Mouse (Mus musculus) spleen, adult 2 months (tissue): ENCODE results near the gene Hoxd8.

ENCODE experiments used
- CTCF ChIP-seq: fragments of 200-500 bp; IDR thresholded peaks from 2 replicates; pipeline ENCODE4 v1.5.1; 2011; ENCODE audit warnings: mild to moderate bottlenecking, inconsistent platforms; ENCODE audit not compliant: insufficient read depth, insufficient read length, insufficient replicate concordance; ENCODE audit errors: extremely low read depth
- POLR2A ChIP-seq: fragments of 200-500 bp; IDR thresholded peaks from 2 replicates; pipeline ENCODE4 v1.6.1; 2011; ENCODE audit warnings: low read depth, low read length, inconsistent platforms

DNA sequence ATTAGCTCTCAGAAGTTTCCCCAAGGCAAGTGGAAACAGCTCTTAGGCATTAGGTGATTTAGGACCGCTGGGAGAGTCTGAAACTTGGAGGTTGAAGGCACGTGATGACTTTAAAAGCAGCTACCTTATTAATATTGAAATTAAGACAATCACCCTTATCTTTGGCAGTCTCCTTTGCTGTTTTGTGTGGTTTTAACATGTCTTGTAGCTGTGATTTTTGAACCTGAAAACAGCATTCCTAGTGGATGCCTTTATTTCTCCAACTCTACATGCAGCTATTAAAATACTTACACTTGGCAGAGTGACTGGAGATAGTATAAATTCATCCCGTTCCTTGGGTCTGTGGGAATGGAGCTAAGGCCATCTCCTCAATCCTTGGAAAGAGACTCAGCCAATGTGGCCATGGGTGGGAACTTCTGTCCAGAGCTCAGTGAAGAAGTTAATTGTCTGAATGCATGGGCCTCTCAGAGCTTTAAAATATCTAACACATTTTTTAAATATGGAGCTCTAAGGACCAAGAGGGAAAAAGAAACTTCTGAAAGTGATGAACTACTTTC, 33.7 kb upstream of the Hoxd8 start:
- no peak for TF ChIP-seq CTCF
- no peak for TF ChIP-seq POLR2A
